Mouse (Mus musculus): ENCODE measurements at regions not wholly inside any gene's neighbourhood (a gene's known extent, or its start where the extent isn't known, plus 50 kb on each side); places are given as distances from the start of the nearest gene placed in this dataset.
"Not testable (repeated sequence)": the region's sequence is repeated elsewhere in the genome, so short reads cannot be mapped to it uniquely, and the experiment has no call there.

DNA sequence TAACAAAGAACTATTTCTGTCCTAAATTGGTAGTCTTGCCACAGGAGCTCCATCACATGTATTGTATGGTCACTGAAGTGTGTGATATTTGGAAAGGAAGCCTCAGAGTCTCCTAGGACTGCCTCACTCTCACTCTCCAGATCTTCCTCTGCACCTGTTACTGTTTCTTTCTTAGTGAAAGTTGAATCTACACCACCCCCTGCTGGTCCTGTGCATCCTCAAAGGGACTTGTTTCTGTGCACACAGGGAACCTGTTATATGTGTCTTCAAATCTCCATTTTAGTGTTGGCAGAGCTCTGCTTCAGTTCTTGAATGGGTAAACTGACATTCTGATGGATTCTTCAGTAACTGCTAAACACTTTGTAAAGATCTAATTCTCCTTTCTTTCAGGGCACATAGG, 276.3 kb upstream of the Zfp386 start:
- in situ Hi-C loops (cut with MboI, MseI), result loop anchor here (5.0 kb wide), 2 partner anchors 294 to 599 kb away; no protein-coding TSS in a partner anchor

DNA sequence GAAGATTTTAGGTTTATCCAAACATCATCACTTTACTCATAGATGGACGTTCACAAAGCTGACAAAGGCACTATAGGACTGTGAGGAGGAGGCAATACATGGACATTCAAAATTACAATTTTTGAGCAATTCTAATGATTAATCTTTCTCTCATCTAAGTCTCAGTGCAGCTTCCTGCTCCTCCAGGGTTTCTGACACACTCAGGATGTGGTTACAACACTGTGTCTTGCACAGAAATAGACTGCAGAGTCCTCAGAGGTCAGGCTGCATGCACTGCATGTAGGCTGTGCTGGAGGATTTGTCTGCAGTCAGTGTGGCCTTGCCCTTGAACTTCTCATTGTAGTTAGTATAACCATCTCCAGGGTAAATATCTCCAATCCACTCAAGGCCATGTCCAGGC, 257.2 kb upstream of the Zfp386 start:
- in situ Hi-C loops (cut with MboI, MseI), result not testable (repeated sequence)

DNA sequence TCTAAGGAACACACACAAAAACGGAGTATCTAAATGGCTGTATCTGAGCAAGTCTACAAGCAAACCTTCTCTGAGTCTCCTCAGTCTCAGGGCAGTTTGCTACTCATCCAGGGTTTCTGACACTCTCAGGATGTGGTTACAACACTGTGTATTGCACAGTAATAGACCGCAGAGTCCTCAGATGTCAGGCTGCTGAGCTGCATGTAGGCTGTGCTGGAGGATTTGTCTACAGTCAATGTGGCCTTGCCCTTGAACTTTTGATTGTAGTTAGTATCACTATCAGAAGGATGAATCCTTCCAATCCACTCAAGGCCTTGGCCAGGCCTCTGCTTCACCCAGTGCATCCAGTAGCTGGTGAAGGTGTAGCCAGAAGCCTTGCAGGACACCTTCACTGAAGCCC, 245.0 kb upstream of the Zfp386 start:
- in situ Hi-C loops (cut with MboI, MseI), result not testable (repeated sequence)

DNA sequence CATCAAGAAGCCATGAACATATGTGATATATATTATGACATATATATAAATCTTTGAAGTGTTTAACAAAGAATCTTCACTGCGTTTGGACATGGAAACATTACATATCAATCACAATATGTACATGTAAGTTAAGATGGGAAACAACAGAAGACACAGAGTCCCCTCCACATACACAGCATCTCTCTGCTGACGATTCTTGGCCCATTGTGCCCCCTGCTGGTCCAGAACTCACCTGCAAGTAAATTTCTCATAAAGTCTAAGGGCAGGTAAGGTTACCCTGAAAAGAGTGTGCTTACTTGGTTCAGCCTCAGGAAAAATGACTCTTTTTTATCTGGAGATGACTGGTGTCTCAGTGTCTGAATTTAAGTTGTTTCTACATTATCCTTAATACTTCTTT, 243.8 kb upstream of the Zfp386 start:
- in situ Hi-C loops (cut with MboI, MseI), result not testable (repeated sequence)

DNA sequence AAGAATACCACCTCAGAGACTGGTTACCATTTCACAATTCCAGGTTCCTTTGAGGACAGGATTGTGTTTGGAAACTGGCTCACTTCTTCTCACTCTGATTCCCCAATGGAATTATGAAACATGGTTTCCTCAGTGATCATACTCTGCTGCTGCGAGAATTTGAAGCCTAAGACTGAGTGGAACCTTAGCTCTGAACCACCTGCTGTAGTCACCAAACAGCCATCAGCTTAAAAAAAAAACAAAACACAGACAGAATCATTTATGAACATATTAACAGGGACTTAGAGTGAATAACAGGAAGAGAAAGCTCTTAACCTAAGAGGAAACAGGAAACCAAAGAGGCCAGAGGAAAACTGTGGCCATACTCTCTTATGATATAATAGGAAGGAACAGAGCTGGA, 239.5 kb upstream of the Zfp386 start:
- in situ Hi-C loops (cut with MboI, MseI), result no loop called here
